Mouse (Mus musculus) kidney, adult 2 months (tissue): ENCODE data around the gene Rhox4a. TPM values are rescaled to one million over a fixed set of nuclear protein-coding genes. Genes with fewer than 3 reads are reported as not detected.
"Not testable (repeated sequence)": the region's sequence is repeated elsewhere in the genome, so short reads cannot be mapped to it uniquely, and the experiment has no call there.

ENCODE experiments used
- DNase-seq: peaks from one replicate; pipeline ENCODE4 v3.0.0; 2021
- H3K27ac ChIP-seq: fragments of 200-500 bp; 2 replicates; pipeline ENCODE4 v1.5.1; 2012; ENCODE audit warnings: low read depth, low read length, control low read depth, inconsistent platforms; ENCODE audit not compliant: insufficient read depth
- H3K27me3 ChIP-seq: fragments of 200-500 bp; replicated peaks from 2 replicates; pipeline ENCODE4 v1.6.1; 2012; ENCODE audit warnings: mild to moderate bottlenecking, moderate library complexity, low read length, inconsistent platforms; ENCODE audit not compliant: control insufficient read depth, insufficient read depth
- H3K36me3 ChIP-seq: fragments of 200-500 bp; 2 replicates; pipeline ENCODE4 v1.6.1; 2012; ENCODE audit warnings: mild to moderate bottlenecking, moderate library complexity, low read length, inconsistent platforms; ENCODE audit not compliant: control insufficient read depth, insufficient read depth
- H3K4me1 ChIP-seq: fragments of 200-500 bp; 2 replicates; pipeline ENCODE4 v1.6.1; 2011; ENCODE audit warnings: low read length; ENCODE audit not compliant: control insufficient read depth, insufficient read depth
- H3K4me3 ChIP-seq: fragments of 200-500 bp; 2 replicates; pipeline ENCODE4 v1.5.1; 2011; ENCODE audit warnings: mild to moderate bottlenecking, low read depth, low read length, control low read depth; ENCODE audit not compliant: insufficient read depth
- WGBS: fragments of 180-500 bp; shearing (Covaris S2); methylation state at CpG from one replicate; pipeline ENCODE4 v1.1.7; 2018; 5-methylcytosine and 5-hydroxymethylcytosine counted together
- polyA plus RNA-seq: library from polyadenylated mRNA; depleted of rRNA; stranded (reverse); fragments of >200 nt; gene quantifications from 2 replicates; pipeline ENCODE4 v1.2.3, GENCODE M21; 2012; rRNA removed

Rhox4a gene
- not detected in 2 replicates for polyA plus RNA-seq

GRCm38 (mm10) chrX:37265038-37265437 lies at the start of gene Rhox4a:
TSS of gene Rhox4a (plus strand) at chrX:37265338.
- H3K27me3 ChIP-seq, DNase-seq: not testable (repeated sequence)
- WGBS = 94% methylated on average over 11 of the region's 19 CpGs

GRCm38 (mm10) chrX:37222158-37222557 lies 43.0 kb upstream of the Rhox4a start, which contains the start of gene Rhox1:
TSS of gene Rhox1 (minus strand) at chrX:37222258.
- not testable (repeated sequence) for H3K27ac ChIP-seq, DNase-seq, H3K4me1 ChIP-seq, H3K36me3 ChIP-seq, H3K27me3 ChIP-seq, H3K4me3 ChIP-seq
- WGBS = 73% methylated on average over 1 of the region's 1 CpGs

More at GRCm38 (mm10) chrX:37265038-37265437, at the start of gene Rhox4a:
- H3K4me3 ChIP-seq, H3K27ac ChIP-seq, H3K36me3 ChIP-seq, H3K4me1 ChIP-seq: not testable (repeated sequence)

- H3K27ac ChIP-seq, H3K27me3 ChIP-seq, H3K4me3 ChIP-seq, DNase-seq, H3K4me1 ChIP-seq, H3K36me3 ChIP-seq: not testable (repeated sequence)
- no CpG with 5 or more reads among the region's 9 CpGs for WGBS
Measured at GRCm38 (mm10) chrX:37244676-37245075, 20.5 kb upstream of the Rhox4a start, which contains the start of gene Rhox2a. TSS of gene Rhox2a (plus strand) at chrX:37244976.

- not testable (repeated sequence) for H3K4me3 ChIP-seq, H3K36me3 ChIP-seq, H3K27ac ChIP-seq, H3K27me3 ChIP-seq, H3K4me1 ChIP-seq, DNase-seq
- 88% methylated on average over 1 of the region's 3 CpGs for WGBS
Measured at GRCm38 (mm10) chrX:37249619-37250018, 15.5 kb upstream of the Rhox4a start, which contains the start of gene Rhox3a. TSS of gene Rhox3a (plus strand) at chrX:37249919.

Other genes starting within 250 kb of the Rhox4a start
- 0.22 and 0.29 TPM in 2 replicates for gene Sowahd, start 216.5 kb upstream of the Rhox4a start, polyA plus RNA-seq
- 69.4 and 115 TPM in 2 replicates for gene Rpl39, start 179.9 kb upstream of the Rhox4a start, polyA plus RNA-seq
- 2.9 and 4.5 TPM in 2 replicates for gene Upf3b, start 155.0 kb upstream of the Rhox4a start, polyA plus RNA-seq
- gene Nkap, start 138.5 kb upstream of the Rhox4a start, polyA plus RNA-seq = 2.0 and 2.5 TPM in 2 replicates
- gene Akap14, start 96.5 kb upstream of the Rhox4a start, polyA plus RNA-seq = not detected in 2 replicates
- gene Ndufa1, start 74.2 kb upstream of the Rhox4a start, polyA plus RNA-seq = 677 and 921 TPM in 2 replicates
- 1.9 and 2.7 TPM in 2 replicates for gene Rnf113a1, start 74.1 kb upstream of the Rhox4a start, polyA plus RNA-seq
- not detected in 2 replicates for gene Gm9, start 54.3 kb upstream of the Rhox4a start, polyA plus RNA-seq
- not detected in 2 replicates for gene Rhox1, start 43.1 kb upstream of the Rhox4a start, polyA plus RNA-seq
- gene Rhox2a, start 20.4 kb upstream of the Rhox4a start, polyA plus RNA-seq = not detected in 2 replicates
- gene Rhox3a, start 15.4 kb upstream of the Rhox4a start, polyA plus RNA-seq = not detected in 2 replicates
- gene Rhox3a2, start 114.7 kb downstream of the Rhox4a start, polyA plus RNA-seq = not detected in 2 replicates
- gene Rhox4a2, start 125.5 kb downstream of the Rhox4a start, polyA plus RNA-seq = not detected in 2 replicates
- gene Rhox2b, start 146.7 kb downstream of the Rhox4a start, polyA plus RNA-seq = not detected in 2 replicates
- gene Rhox4b, start 167.2 kb downstream of the Rhox4a start, polyA plus RNA-seq = not detected in 2 replicates
- not detected in 2 replicates for gene Rhox2c, start 188.3 kb downstream of the Rhox4a start, polyA plus RNA-seq
- not detected in 2 replicates for gene Rhox3c, start 193.2 kb downstream of the Rhox4a start, polyA plus RNA-seq
- gene Rhox4c, start 215.0 kb downstream of the Rhox4a start, polyA plus RNA-seq = not detected in 2 replicates
- gene Rhox2d, start 228.1 kb downstream of the Rhox4a start, polyA plus RNA-seq = not detected in 2 replicates
- gene Rhox4d, start 249.0 kb downstream of the Rhox4a start, polyA plus RNA-seq = not detected in 2 replicates